Mouse (Mus musculus): Measurements from ENCODE around the gene Plk4. TPM values are rescaled to one million over a fixed set of nuclear protein-coding genes. Genes with fewer than 3 reads are reported as not detected.

Plk4 gene
- polyA plus RNA-seq, 1 experiment from 2014 or later: 92.1 TPM

Other genes starting within 250 kb of the Plk4 start
- gene Slc25a31, start 91.2 kb upstream of the Plk4 start, polyA plus RNA-seq (2014; fragmentation: Nextera tagmentation; extraction: Ambion mirVana): 0.11 TPM in 1 of 2 replicates, not detected in the other
- 55.1 and 58.4 TPM in 2 replicates for gene Hspa4l, start 55.5 kb upstream of the Plk4 start, polyA plus RNA-seq (2014; fragmentation: Nextera tagmentation; extraction: Ambion mirVana)
- gene Mfsd8, start 46.9 kb downstream of the Plk4 start, polyA plus RNA-seq (2014; fragmentation: Nextera tagmentation; extraction: Ambion mirVana): 8.3 and 8.5 TPM in 2 replicates
- 6.1 and 8.4 TPM in 2 replicates for gene Abhd18, start 47.0 kb downstream of the Plk4 start, polyA plus RNA-seq (2014; fragmentation: Nextera tagmentation; extraction: Ambion mirVana)
- gene 1700034I23Rik, start 102.5 kb downstream of the Plk4 start, polyA plus RNA-seq (2014; fragmentation: Nextera tagmentation; extraction: Ambion mirVana): not detected in 2 replicates
- gene Larp1b, start 149.8 kb downstream of the Plk4 start, polyA plus RNA-seq (2014; fragmentation: Nextera tagmentation; extraction: Ambion mirVana): 1.6 and 2.8 TPM in 2 replicates